Mouse (Mus musculus): ENCODE measurements around the gene Gm20388. TPM values are rescaled to one million over a fixed set of nuclear protein-coding genes. Genes with fewer than 3 reads are reported as not detected.
A peak's percentile ranks its signal among the peaks of the same experiment; 100 is the strongest.
"Not testable (repeated sequence)": the region's sequence is repeated elsewhere in the genome, so short reads cannot be mapped to it uniquely, and the experiment has no call there.

Gm20388 gene
- total RNA-seq, 4 experiments from 2014 or later, result 0.17 to 15.1 (median 6.6) TPM

GRCm38 (mm10) chr8:121120456-121121419 lies 1210.1 kb downstream of the Gm20388 start:
- no peak for DNase-seq (ENCODE audit: low spot score in 2 of 2)

GRCm38 (mm10) chr8:121121704-121122103 lies 1211.1 kb downstream of the Gm20388 start:
- DNase-seq (ENCODE audit: low spot score in 2 of 2), result no peak

DNA sequence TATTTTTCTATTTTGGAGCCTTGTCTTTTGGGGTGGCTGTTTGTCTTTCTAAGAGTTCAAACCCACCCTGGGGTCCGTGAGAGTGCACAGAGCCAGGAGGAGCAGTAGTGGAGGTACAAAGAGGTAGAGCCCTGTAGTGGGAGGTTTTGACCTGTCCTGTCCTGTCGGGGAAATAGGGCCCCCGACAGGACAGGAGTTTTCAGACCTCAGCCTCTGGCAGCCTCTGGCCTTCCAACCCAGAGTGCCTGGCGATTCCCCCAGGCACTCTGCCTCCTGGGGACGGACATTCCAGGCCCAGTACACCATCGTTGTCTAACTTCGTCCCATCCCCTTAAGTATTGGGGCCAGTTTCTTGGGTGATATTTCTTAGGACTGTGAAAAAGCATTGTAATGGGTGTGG lies 1211.7 kb downstream of the Gm20388 start:
- DNase-seq (ENCODE audit: low spot score in 2 of 2), result no peak

GRCm38 (mm10) chr8:121123113-121123512 lies 1212.5 kb downstream of the Gm20388 start:
- DNase-seq (ENCODE audit: low spot score in 2 of 2), result no peak

GRCm38 (mm10) chr8:121124547-121125239 lies 1214.1 kb downstream of the Gm20388 start:
- DNase-seq (ENCODE audit: low spot score in 2 of 2), result no peak

DNA sequence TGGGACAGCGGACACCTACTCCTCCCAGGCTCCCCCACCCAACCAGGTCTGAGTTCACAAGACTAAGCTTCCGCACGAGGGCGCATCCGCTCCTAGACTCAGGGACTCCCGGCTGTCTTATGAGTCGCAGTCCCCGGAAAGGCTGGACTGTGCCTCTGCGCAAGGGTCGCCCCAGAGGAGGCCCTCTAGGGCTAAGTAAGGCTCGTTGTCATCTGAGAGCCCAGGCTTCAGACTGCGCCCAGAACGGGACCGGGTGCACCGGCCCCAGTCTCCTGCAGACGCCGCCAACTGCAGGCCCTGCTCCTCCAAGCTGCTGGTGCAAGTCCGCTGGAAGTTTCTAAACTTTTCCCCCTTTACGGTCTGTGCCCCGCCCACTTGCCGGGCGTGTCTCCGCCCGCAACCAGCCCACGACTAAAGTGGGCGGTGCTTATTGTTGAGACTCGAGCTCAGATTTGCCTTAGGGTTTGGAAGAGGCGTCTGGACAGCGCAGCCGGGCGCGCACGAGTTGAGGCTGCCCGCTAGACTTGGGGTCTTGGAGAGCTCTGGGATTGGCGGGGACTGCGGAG lies 1214.8 kb downstream of the Gm20388 start:
- DNase-seq (ENCODE audit: low spot score in 2 of 2), result peak in 1 of 2 experiments; percentile 45

GRCm38 (mm10) chr8:121126191-121126590 lies 1215.5 kb downstream of the Gm20388 start:
- no peak for DNase-seq (ENCODE audit: low spot score in 2 of 2)

- no peak for DNase-seq (ENCODE audit: low spot score in 2 of 2)
These were observed 1216.1 kb downstream of the Gm20388 start for GRCm38 (mm10) chr8:121126694-121127093.

DNA sequence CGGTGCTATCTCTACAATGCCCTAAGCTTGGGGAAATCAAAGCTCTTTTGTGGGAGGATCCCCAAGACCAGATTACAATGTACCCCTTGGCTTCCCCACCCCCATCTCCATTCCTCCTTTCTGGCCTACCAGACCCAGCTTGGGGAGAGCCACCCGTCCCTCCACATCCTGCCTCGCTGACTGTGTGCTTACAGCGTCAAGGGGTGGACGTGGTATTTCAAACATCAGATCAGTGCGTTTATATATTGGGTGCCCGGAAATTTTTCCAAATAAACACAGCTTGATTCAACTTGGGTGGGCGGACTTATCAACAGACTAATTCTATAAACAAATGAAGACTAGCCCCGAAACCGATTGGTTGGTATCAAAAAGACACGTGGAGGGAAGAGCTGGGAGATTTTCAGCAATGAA lies 1216.7 kb downstream of the Gm20388 start:
- DNase-seq (ENCODE audit: low spot score in 2 of 2), result no peak

DNA sequence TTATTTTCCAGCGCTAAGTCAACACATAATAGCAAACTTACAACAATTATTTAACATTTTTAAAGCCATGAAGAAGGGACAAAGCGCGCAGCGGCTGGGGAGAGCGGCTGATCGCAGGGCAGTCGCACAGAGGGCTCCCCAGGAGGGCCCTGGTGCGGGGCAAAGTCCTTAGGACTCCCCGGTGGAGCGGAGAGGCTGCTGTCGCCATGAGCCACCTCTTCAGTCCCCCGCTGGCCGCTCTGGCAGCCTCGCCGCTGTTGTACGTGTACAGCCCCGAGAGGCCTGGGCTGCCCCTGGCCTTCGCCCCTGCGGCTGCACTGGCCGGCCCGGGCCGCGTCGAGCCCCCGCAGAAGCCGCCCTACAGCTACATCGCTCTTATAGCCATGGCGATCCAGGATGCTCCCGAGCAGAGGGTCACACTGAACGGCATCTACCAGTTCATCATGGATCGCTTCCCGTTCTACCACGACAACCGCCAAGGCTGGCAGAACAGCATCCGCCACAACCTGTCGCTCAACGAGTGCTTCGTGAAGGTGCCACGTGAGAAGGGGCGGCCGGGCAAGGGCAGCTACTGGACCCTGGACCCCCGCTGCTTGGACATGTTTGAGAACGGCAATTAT lies 1217.2 kb downstream of the Gm20388 start, which contains the start of gene Foxl1:
Gene Foxl1, plus strand, starts transcription at position 185 of the 620 bp plus-strand sequence.
- DNase-seq (ENCODE audit: low spot score in 2 of 2), result no peak

- no peak for DNase-seq (ENCODE audit: low spot score in 2 of 2)
These were observed 1218.1 kb downstream of the Gm20388 start for GRCm38 (mm10) chr8:121128531-121129264.

DNA sequence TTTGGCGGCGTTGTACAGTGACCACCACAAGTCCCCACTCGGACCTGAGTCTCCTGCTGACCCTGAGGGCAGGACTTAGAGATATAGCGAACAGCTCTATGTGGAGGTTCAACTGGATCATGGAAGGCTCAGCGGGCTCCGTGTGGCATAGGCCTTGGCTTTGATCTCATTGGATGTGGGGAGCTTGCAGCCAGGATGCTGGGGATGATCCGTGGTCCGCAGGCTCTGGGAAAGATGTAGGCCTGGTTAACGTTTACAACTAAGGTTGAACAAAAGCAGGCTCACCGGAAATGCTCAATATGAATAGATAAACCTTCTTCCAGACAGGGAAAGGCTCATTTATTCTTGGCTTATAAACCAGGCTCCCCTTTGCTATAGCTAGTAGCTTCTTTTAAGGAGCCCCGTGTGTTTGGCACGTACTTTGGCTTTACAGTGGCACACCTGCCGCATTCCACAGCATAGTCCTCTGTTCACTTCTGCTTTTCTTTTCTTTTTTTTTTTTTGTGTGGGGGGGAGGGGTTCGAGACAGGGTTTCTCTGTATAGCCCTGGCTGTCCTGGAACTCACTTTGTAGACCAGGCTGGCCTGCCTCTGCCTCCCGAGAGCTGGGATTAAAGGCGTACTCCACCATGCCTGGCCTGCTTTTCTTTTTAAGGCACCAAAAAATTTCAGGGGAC lies 1218.8 kb downstream of the Gm20388 start:
- DNase-seq (ENCODE audit: low spot score in 2 of 2), result no peak

- no peak for DNase-seq (ENCODE audit: low spot score in 2 of 2)
These were observed 1219.9 kb downstream of the Gm20388 start for GRCm38 (mm10) chr8:121130522-121130921.

GRCm38 (mm10) chr8:121132961-121133513 lies 1222.4 kb downstream of the Gm20388 start:
- no peak for DNase-seq (ENCODE audit: low spot score in 2 of 2)

DNA sequence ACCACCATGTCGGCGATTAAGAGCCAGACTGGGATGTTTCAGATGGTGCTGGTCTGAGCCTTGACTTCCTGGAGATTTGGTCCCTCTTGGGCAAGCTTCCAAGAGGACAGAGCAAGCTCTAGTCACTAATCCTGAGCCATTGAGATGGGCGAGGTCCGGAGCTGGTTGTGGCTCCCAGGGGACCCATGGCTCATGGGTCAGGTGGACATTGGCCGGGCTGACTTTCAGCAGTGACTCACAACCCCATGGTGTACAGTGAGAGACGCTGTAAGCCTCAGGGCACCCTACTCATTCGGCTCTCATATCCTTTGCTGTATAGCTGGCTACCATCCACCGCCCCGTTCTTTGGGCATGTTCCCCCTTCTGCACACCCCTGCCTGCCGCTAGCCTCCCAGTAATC lies 1223.5 kb downstream of the Gm20388 start:
- DNase-seq (ENCODE audit: low spot score in 2 of 2), result no peak

DNA sequence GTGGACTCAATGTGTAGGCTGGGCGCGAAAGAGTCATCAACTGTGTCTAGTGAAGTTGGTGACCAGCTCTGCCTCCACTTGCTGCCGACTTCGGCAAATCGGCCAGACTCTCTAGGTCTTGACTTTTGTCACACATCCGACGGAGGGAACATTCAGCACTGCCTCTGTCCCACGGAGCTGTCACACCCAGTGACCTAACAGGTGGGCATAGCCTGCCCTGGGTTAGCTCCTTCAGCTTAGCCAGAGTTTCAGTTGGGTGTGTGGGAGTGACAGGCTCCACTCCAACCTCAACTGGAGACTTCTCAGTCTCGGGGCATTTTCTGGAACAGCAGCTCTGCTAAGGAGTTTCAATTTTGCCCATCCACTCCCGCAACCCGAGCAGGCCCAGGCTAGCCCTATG lies 1223.9 kb downstream of the Gm20388 start:
- DNase-seq (ENCODE audit: low spot score in 2 of 2), result no peak

DNA sequence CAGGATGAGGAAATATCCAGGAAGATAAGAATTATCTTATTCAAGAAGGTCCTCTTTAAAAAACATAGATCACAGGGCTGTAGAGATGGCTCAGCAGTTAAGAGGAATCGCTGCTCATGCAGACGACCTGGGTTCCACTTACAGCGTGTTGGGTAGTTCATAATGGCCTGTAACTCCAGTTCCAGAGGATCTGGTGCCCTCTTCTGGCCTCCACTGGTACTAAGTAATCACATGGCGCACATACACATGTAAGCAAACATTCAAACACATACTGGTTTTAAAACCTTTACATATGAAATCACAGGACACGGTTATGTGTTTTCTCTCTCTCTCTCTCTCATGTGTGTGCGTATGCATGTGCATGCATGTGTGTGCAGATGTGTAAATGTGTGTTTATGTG lies 1226.2 kb downstream of the Gm20388 start:
- DNase-seq (ENCODE audit: low spot score in 2 of 2), result no peak

DNA sequence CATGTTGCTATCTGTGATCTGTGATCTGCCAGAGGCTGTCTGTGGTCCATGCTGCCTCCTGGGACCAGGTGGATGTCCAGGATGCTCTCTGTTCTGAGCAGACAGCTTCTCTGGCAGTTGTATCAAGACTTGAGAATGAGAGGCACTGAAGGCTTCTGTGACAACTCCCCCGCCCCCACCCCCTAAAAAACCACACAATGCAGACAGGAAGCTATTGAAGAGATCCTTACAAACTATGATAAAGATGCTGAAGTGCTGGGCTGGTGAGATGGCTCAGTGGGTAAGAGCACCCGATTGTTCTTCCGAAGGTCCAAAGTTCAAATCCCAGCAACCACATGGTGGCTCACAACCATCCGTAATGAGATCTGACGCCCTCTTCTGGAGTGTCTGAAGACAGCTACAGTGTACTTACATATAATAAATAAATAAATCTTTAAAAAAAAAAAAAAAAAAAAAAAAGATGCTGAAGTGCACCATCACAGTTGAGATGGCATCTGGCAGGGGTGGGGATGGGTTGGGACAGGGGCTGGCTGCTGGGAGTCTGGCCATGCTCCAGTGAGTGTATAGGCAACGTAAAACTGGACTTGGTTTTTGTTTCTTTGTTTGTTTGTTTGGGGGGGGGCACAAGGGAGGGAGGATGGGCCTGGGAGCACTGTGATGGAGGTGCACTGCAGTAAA lies 1235.0 kb downstream of the Gm20388 start:
- DNase-seq (ENCODE audit: low spot score in 2 of 2), result not testable (repeated sequence)

- DNase-seq (ENCODE audit: low spot score in 2 of 2), result no peak
These were observed 1238.0 kb downstream of the Gm20388 start for GRCm38 (mm10) chr8:121148573-121149083.
